Mouse (Mus musculus): ENCODE measurements around the gene Chrng. TPM values are rescaled to one million over a fixed set of nuclear protein-coding genes. Genes with fewer than 3 reads are reported as not detected.
A peak's percentile ranks its signal among the peaks of the same experiment; 100 is the strongest.

The Chrng gene
- not detected for total RNA-seq (2022)

- DNase-seq (ENCODE audit: low spot score in 2 of 2): no peak
These were observed at the start of gene Chrng for GRCm38 (mm10) chr1:87204465-87204864. Gene Chrng, plus strand, starts transcription at chr1:87204657.

DNA sequence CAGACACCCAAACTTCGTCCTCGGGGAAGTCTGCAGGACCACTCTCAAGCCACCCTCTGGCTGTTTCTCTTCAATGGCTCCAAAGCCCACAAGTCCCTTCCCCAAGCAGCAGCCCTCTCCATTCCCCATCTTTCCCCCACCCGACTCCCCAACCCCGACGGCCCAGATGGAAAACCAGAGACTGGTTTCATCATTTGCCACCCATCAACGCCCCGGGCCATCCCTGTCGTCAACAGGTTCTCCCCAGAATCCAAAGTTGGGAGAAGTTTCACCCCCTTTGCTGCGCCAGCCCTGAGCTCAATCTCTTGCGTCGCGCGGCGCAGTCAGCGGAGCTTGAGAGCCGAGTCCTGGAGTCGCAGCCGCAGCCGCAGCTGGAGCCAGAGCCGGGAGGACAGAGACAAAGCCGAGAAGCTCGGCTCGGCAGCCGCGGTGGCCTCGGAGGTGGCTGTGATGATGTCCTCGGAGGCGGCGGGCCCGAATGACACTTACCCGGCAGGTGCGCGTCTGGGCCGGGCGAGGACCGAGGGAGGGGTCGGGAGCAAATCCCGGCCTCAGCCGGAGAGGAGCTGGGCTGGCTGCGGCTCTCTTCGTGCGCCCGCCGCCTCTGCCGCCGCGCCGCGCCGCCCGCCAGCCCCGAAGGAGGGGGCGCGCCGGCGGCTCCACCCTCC is 48.8 kb upstream of the Chrng start:
- DNase-seq (ENCODE audit: low spot score in 2 of 2): no peak

GRCm38 (mm10) chr1:87156199-87156587 is 48.3 kb upstream of the Chrng start, which contains the start of gene Ecel1:
Gene Ecel1, minus strand, starts transcription at chr1:87156521.
- DNase-seq (ENCODE audit: low spot score in 2 of 2): no peak

GRCm38 (mm10) chr1:87159396-87159795 is 45.1 kb upstream of the Chrng start:
- no peak for DNase-seq (ENCODE audit: low spot score in 2 of 2)

DNA sequence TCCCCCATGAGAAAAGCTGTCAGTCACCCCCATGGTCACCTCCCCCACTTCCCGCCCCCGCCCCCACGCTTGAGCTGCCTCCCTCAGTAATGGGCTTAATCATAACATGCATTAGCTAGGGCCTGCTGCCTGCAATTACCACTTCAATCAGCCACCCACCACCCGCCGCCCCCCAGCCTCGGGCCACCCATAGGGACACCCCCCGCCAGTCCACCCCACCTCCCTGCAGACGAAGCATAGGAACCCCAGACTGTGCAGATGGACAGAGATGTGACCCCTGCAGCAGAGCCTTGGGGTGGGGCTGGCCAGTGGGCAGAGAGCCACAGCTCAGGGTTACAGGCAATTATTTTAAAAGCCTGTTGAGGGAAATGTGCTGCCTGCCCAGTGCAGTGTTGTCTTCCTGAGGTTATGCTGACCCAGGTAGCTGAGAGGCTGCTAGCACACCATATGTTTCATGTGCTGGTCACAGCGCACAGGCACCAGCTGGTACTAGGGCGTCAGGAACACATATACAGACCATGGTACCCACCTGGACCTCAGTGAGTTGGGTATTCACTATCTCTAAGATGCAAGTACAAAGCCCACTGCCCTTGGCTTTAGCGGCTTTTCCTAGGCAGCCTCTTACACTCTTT is 40.2 kb upstream of the Chrng start:
- DNase-seq (ENCODE audit: low spot score in 2 of 2): no peak

GRCm38 (mm10) chr1:87164796-87165184 is 39.7 kb upstream of the Chrng start:
- no peak for DNase-seq (ENCODE audit: low spot score in 2 of 2)

GRCm38 (mm10) chr1:87170458-87170857 is 34.0 kb upstream of the Chrng start:
- DNase-seq (ENCODE audit: low spot score in 2 of 2): no peak

DNA sequence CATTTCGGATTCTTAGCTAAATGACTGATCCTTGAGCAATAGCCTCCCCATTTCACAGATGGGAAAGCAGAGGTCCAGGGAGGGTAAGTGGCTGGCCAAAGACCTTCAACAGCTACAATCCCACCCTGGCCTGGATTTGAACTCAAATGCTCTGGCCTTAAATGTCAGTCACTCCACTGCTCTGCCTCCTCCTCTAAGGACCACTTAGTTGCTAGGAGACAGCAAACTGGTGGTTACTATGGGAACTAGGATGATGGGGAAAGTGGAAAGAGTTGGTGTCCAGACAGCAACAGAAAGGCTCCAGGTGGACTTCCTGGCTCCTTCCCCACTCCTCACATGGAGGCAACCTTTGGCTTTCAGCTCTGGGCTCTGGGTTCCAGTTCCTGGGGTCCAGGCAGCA is 33.1 kb upstream of the Chrng start:
- no peak for DNase-seq (ENCODE audit: low spot score in 2 of 2)

DNA sequence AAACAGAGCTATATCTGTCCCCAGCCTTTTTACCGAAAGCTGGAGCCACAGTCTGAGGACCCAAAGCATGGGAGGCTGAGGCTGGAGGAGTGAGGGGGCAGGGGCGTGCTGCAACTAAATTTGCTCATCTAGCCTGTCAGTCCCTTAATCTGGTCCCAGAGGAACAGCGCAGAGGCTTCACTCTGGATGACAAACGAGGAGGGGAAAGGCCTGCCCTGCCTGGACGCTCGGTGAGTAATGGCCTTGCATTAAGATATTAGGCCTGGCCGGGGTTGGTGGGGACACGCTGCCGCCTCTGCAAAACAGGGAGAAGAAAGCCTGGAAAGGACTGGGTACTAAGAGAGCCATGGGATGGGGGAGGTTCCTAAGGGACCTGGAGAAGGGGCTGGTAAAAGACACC is 32.1 kb upstream of the Chrng start:
- DNase-seq (ENCODE audit: low spot score in 2 of 2): no peak

GRCm38 (mm10) chr1:87174006-87174955 is 30.2 kb upstream of the Chrng start:
- peak in 1 of 2 experiments; percentile 62 for DNase-seq (ENCODE audit: low spot score in 2 of 2)

DNA sequence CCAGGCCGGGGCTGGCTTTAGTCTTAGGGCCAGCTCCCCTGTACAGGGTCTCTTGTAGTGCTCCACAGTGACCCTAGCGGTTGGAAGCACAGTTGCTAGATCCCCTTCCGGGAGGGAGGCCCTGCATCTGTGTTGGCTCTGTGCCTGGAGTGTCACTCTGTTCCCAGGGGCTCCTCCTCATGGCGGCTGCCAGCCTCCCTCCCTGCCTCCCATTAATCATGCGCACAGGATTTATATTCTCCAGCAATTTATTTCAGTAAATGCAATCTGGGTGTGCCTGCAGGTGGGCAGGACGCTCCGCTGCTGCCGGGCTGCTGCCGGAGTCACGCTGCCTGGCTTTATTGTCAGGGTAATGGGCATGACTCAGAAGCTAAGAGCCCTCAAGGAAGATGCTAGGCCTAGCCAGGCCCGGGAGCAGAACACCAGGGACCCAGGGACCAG is 28.6 kb upstream of the Chrng start:
- peak; percentile 42 to 59 for DNase-seq (ENCODE audit: low spot score in 2 of 2)

GRCm38 (mm10) chr1:87180896-87181295 is 23.6 kb upstream of the Chrng start:
- no peak for DNase-seq (ENCODE audit: low spot score in 2 of 2)

- DNase-seq (ENCODE audit: low spot score in 2 of 2): no peak
These were observed 21.4 kb upstream of the Chrng start, which contains the start of gene Prss56 for GRCm38 (mm10) chr1:87183013-87183412. Gene Prss56, plus strand, starts transcription at chr1:87183313.

DNA sequence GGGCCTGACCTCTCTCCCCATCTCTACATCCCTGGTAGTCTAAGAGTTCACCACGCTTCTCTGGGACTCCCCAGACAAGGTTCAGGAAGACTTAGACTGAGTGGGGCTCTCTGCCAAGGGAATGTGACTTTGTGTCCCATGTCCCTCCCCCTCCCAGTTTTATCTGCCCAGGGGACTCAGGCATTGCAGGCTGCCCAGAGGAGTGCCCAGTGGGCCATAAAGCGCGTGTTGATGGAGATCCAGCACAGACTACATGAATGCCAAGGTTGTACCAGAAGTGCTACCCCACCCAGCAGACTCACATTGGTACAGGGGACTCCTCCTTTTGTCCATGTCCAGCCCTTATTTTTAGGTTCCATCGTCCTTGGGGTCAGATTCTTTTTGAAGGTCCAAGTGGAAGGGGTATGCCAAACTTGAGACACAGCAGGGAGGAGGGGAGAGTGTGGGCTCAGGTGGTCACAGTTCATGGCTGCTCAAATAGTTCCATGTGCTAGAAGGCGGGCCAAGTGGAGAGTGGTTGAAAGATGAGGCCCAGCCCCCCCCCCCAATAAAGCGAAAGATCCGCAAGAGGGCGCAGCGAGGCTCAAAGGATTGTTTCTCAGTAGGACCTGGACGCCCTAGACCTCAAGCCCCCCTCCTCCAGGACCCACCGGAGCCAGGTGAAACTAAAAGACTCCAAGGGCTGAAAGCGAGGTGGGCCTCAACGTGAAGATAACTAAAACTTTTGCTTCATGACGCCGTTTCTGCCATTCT is 20.3 kb upstream of the Chrng start:
- no peak for DNase-seq (ENCODE audit: low spot score in 2 of 2)

DNA sequence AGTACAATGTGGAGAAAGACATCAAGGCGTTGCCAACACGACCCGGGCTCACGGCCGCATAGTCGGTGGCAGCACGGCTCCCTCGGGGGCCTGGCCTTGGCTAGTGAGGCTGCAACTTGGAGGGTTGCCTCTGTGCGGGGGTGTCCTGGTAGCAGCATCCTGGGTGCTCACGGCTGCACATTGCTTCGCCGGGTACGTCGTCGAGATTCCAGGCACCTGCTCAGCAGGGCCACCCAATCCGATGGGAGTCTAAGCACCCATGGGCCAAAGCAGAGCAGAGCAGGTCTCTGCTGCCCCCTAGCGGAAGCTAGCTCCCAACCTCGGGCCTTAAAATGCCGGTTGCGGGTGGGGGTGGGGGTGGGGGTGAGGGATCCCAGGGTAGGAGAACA is 19.7 kb upstream of the Chrng start:
- peak; percentile 40 to 79 for DNase-seq (ENCODE audit: low spot score in 2 of 2)

GRCm38 (mm10) chr1:87185526-87185925 is 18.9 kb upstream of the Chrng start:
- no peak for DNase-seq (ENCODE audit: low spot score in 2 of 2)

DNA sequence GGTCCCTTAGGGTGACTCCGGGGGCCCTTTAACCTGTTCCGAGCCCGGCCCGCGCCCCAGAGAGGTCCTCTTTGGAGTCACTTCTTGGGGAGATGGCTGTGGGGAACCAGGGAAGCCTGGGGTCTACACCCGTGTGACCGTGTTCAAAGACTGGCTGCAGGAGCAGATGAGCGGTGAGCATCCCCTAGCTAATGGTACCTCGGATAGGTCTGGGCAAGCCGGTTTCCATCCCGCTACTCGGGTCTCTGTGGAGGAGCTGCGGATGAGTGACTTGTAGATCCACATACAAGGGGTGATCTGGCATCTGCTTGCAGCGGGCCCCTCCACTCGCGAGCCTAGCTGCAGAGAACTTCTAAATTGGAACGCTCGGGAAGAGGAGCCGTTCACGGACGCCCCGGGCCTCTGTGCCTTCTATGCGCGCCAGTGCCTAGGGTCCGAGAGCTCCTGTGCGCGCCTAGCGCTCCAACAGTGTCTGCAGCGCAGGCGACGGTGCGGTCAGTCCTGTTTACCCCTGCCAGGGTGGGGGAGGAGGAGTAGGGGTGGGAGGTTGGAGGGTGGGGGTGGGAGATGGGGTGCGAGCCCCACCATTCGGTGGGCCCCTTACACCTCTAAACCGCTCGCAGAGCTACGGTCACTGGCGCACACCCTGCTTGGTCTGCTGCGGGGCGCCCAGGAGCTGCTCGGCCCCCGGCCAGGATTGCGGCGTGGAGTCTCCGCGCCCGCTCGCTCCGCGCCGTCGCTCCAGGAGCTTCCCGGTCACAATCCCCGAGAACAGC is 18.0 kb upstream of the Chrng start:
- no peak for DNase-seq (ENCODE audit: low spot score in 2 of 2)

DNA sequence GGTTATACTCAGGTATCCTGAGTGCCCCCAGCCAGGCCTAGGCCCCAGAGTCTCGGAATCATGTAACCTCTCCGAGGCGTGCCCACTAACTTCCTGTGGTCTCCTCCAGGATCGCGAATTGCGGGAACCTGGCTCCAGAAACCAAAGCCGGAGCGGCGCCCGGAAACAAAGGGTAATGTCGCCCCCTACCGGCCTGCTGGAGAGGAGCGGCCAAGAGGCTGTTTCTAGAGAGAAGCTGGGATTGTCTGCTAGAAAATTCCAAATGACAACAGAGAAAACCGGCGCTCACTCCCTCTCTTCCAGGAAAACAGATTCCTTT is 17.5 kb upstream of the Chrng start:
- DNase-seq (ENCODE audit: low spot score in 2 of 2): peak; percentile 35 to 66

GRCm38 (mm10) chr1:87190429-87190828 is 14.0 kb upstream of the Chrng start, which contains the start of gene Chrnd:
Gene Chrnd, plus strand, starts transcription at chr1:87190607.
- no peak for DNase-seq (ENCODE audit: low spot score in 2 of 2)

DNA sequence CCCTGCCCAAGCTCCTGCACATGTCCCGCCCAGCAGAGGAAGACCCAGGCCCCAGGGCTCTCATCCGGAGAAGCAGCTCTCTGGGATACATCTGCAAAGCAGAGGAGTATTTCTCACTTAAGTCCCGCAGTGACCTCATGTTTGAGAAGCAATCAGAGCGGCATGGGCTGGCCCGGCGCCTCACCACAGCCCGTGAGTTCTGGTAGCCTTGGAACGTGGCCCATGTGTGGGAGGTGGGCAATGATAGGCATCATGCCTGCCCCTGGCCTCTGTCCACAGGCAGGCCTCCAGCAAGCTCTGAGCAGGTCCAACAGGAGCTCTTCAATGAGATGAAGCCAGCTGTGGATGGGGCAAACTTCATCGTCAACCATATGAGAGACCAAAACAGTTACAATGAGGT is 7.2 kb upstream of the Chrng start:
- DNase-seq (ENCODE audit: low spot score in 2 of 2): no peak
